Mouse (Mus musculus) mature B cell (primary cell): Measurements from ENCODE around the gene Abl1.

ENCODE experiments used
- in situ Hi-C: fragments of 300-500 bp; cut with MboI; formaldehyde crosslinking; loops from 2 replicates; pipeline ENCODE4 v1.14.3; 2019

The Abl1 gene

DNA sequence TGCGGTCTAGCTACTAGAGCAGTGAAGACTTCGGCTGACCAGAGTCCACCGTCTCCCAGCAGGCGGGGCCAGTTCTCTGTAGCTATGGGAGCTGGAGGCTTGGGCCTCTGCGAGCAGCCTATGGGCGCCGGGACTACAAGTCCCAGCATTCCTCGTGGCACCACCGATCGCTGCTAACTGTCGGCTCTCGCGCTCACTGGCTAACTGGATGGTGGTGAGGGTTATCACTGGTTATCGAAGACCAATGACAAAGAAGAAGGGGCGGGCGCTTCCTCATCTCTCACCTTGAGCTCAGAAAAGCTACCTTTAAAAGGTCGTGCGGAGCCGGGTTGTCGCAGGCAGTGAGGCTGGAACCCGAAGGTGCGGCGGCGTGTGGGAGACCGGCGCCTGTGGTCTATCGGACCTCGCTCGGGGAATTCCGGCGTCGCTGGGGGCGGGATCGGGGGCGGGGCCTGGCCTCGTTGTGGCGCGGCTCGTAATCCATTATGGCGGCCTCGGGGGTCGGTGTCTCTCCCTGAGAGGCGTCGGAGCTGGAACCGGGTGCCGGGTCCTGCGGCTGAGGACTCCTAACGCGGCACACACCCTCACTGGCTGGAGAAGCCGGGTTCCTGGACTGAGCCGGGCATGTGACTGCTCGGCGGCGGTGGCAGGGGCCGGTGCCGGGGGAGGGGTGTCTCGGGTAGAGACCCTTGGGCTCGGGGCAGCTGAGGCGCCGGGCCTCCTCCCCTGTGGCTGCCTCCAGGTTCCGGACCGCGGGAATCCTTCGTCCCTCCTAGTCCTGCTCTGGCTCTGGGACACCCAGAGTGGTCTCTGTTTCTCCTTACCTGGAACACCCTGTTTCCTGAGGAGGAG lies at the start of gene Abl1:
Gene Abl1 (plus strand): TSS at position 303 of the 852 bp plus-strand sequence.
- in situ Hi-C loops = loop anchor here (10.0 kb wide), 1 partner anchor 97 kb away; no protein-coding TSS in a partner anchor

DNA sequence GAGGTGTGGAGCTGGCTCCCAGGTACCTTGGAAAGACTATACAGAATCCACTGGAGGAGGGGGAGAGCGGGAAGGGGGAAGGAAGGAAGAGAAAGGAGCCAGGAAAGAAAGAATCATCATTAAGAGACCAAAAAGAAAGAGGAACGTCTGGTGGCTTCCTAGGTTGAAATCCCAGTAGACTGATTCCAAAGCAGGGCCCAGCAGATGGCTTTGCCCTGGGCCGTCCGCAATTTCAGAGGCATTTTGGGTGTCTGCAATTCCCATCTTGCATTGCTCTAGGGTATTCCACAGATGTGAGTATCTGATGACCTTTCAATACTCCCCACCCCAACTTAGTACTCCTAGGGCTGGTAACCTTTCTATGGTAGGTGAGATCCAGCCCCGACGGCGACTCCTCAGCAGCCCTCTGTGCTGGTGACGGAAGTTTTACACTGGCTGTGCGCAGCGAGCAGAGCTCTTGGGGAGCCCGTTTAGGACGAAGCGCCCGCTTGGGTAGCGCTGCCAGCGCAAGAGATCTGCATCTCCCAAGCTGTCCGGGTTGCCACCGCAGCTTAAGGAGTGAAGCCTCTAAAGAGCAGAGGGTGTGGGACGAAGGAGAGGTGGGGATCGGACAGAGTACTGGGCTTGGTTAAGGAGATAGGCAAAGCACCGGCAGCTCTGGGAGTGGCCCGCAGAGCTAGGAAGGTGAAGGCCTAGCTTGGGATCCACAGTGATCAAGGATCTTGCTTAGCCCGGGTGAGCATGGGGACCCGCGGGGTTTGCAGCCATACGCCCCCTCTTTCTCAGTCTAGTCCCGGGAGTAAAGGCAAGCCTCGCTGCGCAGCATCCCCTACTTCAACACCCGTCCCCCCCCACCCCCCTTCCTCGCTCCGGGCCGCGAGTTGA lies 49.4 kb upstream of the Abl1 start:
- in situ Hi-C loops = no loop called here

DNA sequence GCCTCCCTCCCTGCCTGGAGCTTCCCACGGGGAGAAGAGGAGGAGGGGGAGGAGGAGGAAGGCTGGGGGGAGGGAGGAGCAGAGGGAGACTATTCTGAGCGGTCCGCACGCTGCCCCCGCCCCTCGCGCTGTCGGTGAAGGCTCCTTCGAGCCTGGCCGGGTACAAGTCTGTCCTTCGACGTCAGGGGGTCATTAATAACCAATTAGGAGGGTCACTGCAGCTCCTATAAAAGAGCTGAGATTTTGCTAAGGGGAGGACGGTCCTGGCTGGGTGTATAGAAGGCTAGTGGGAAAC lies 48.8 kb upstream of the Abl1 start:
- in situ Hi-C loops = no loop called here

DNA sequence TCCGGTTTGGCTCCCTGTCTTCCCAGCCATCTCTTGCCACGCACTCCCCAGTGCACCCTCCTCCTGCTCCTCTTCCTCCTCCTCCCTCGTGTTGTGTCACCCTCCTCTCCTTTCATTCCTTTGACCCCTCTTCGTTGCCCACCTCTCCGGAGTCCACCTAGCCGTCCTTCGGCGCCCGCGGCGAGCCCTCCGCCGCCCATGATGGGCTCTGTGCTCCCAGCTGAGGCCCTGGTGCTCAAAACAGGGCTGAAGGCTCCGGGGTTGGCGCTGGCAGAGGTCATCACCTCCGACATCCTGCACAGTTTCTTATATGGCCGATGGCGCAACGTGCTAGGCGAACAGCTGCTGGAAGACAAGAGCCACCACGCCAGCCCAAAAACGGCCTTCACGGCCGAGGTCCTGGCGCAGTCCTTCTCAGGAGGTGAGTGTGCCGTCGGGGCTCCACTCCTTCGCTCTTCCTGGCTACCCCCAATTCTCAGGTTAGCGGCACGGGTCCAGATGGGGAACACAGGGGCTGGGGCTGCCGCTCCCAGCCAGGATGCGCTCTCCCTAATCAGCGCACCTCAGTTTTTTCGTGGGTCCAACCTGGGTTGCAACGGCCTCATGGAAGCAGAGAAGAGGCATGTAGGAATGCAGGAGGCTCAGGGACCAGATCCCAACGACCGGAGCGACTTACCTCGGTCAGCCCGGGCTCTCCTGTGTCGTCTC lies 48.1 kb upstream of the Abl1 start, which contains the start of gene Prdm12:
Gene Prdm12 (plus strand): TSS at position 137 of the 708 bp plus-strand sequence.
- in situ Hi-C loops = no loop called here

DNA sequence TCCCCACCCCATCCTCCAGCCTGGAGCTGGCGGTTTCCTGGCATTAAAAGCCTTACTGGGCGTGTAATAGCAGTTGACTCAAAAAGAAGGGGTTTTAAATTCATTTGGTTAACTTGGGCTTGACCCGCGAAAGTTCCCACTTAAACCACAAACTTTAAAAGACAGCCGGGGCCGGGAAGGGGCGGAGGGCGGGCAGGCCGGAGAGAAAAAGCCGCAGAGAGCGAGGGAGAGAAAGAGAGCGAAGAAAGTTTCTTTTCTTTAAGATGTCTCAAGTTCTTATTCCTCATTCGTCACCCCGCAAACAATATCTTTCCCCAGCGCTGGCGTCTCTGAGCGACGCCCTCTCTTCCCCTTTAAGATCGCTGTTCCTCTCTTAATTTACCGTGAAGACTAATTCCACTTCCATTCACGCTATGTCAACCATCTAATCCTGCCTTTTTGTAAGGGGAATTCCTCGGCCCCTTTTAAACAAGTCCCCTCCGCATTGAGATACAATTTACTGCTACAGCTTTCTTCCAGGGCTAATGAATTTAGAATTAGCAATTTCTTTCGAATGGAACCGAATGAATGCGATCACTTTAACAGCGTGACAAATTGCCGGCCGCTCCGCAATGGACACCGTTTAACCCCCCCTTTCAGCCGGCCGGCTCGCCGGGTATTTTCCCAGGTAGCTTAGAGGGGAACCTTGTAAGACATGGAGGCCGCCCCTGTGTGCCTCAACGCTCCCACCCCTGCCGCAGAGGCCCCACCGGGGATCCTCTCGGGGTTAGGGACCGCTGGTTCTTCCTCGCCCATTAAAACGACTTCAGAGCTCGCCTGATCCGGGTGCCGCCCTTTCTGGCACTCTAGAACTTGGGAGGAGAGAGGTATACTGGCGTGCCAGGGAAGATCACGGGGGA lies 47.3 kb upstream of the Abl1 start:
- in situ Hi-C loops = no loop called here

DNA sequence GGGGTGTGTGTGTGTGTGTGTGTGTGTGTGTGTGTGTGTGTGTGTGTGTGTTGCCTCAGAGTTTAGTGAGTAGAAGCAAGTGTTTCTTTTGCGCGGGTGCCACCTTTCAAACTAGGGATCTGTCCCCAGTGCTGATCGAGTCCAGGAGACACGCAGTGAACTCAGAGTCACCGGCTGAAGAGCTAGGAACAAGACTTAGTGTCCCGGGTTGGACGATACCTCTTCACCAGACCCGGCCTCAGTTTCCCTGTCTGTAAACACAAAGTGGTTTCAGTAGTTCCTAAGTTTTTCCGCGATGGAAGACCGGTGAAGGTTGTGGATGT lies 46.7 kb upstream of the Abl1 start:
- in situ Hi-C loops = no loop called here

DNA sequence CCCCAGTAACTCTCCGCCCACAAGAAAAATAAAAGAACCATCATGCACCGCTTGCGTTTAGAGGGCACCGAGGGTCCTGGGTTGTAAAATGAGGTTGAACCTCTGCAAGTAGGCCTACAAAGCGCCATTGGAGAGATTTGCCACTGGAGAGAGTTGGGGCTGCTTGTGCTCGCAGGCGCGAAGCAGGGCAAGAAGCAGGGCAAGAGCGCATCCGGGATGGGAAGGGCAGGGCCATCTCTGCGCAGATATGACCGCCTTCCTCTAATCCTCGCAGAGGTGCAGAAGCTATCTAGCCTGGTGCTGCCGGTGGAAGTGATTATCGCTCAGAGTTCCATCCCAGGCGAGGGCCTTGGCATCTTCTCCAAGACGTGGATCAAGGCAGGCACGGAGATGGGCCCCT lies 46.2 kb upstream of the Abl1 start:
- in situ Hi-C loops = no loop called here

DNA sequence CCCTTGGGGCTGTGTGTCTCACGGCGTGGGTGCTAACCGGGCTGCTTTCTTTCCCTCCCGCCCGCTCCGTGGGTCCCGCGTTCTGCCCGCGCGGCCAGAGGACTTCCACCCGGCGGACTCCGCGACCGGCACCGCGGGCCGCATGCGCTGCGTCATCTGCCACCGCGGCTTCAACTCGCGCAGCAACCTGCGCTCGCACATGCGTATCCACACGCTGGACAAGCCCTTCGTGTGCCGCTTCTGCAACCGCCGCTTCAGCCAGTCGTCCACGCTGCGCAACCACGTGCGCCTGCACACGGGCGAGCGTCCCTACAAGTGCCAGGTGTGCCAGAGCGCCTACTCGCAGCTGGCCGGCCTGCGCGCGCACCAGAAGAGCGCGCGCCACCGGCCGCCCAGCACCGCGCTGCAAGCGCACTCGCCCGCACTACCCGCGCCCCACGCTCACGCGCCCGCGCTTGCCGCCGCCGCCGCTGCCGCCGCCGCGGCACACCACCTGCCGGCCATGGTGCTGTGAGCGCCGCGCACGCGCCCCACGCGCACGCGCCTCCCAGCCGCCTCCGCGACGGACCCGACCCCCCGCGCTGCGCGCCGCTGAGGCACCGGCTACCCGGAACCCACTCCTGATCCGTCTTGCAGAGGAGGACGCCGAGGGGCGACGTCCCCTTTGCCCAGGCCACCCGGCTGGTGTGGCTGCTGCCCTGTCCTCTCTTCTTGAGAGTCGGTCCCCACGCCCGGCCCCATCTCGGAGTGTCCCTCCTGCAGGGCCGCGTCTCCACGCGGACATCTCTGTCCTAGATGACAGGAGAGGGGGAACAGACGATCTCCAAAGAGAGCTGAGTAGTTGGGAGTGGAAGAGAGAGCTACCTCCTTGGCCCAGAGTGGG lies 34.0 kb upstream of the Abl1 start:
- in situ Hi-C loops = no loop called here

DNA sequence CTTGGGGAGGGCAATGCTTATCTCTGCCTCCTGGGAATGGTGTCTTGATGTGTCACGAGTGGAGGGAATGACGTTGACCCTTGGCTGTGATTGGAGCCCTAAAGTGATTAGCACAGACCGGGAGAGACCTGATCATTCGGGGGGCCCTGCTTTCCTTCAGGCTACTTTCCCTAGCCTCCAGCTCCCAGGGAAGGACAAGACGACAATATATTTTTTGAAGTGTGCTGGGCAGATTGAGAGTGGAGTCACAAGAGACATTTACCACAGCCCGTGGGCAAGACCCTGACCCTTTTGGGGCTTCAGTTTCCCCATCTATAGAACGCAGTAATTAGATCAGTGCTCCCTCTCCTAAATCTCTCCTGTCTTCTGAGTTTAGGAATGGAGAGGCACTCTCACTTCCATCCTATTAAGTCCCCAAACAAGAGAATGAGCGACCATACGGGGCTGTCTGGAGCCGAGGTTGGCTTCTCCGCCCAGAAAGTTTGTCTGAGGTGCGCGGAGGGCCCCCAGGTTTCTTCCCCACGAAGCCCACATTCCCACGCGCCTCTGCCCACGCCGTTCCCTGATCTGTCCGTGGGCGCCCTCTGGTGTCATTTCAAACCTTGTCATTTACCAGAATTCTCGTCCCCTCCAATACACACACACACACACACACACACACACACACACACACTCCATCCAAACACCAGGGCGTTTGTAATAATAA lies 33.2 kb upstream of the Abl1 start:
- in situ Hi-C loops = no loop called here

DNA sequence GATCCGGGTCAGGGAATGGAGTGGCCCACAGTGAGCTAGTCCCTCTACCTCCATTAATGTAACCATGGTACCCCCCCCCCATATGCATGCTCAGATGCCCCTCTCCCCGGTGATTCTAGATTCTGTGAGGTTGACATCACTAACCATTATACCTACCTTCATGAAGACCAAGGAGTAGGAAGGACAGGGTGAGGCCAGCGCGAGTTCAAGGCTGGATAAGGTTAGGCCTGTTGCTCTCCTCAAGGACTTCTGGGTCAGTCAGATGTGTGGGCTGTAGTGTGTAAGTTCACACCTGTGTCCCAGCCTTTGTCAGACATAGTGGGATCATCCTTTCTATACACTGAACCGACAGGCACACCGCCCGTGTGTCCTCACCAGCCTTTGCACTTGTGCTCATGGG lies 31.8 kb upstream of the Abl1 start:
- in situ Hi-C loops = no loop called here

DNA sequence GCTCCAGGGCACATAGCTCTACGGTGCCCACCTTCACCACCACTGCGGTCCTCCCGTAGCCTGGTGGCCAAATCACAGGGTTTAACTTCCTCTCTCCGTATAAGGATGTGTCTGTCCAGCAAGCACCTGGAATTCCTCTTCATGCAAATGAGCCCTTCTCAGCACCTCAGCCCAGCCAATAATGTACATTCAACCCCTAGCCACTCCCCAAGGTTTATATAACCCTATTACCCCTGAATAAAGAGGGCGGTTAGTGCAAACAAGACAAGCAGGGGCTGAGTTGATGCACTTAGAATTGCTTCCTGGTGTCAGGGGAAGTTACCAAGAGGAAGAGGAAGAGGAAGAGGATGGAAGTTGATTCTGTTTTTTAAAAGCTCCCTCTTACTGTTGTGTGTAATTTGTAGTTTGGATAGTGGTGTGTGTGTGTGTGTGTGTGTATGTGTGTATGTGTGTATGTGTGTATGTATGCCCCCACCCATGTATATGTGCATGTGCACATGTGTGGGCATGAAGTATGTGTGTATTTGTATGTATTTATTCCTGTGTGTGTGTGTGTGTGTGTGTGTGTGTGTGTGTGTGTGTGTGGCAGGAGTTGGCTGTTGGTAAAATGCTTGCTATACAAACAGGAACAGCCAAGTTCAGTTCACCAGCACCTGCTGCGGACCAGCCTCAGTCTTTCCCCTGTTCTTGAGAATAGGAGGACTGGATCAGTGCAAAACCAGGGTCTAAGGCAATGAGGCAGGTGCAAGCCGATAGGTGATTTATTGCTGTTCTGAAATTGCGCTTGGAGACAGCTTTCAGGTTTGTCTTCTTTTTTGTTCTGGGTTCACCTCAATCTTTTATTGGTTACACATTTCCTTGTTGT lies 25.0 kb upstream of the Abl1 start:
- in situ Hi-C loops = no loop called here

DNA sequence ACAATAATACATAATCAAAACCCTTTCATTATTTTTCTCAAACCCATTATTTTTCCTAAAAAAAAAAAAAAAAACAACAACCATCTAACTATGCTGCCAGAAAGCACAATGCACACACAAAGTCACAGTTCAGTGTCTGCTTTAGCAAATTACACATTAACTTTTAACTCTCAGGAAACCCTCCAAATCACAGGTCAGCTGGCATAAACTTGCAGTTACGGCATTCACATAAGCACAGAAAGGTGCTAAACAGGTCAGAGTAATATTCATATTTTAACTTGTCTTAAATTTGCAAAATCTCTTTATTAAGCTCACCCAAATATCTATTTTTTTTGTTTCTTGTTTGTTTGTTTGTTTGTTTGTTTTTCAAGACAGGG lies 24.4 kb upstream of the Abl1 start:
- in situ Hi-C loops = no loop called here

DNA sequence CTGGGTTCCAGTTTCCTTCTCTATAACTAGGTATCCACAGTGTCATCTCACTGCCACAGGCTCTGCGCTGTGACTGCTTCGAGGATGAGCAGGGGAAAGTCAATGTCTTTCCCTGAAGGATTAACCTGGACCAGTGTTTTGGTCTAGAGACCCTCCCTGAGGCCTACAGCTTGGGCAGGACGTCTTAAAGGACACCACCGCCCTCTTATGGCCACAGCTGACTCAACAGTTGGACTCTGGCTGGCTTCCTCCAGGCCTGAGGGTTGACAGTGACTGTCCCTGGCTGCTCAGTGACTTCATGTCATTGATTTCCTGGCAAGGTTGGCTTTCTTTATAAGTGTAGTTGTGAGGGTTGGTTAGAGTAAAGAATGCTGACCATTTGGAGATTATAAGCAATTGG lies 20.8 kb upstream of the Abl1 start:
- in situ Hi-C loops = no loop called here

DNA sequence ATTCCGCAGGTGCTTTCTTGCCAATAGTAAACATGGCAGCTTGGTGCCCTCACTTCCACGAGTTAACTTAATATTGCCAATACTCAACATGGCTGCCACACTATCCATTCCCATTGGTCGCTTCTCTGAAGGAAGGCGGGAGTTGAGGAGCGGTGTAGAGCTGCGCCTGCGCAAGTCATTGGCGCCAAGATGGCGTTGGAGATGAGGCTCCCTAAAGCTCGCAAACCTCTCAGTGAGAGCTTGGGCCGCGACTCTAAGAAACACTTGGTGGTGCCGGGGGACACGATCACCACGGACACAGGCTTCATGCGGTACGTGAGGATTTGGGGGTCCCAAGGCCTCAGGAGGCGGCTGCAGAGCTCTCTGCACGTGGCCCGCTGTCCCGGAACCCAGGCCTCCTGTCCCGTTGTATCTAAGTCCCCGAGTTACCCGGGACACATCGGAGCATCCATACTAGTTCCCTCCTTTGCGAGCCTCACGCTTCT lies 17.6 kb upstream of the Abl1 start, which contains the start of gene Exosc2:
Gene Exosc2 (plus strand): TSS at position 165 of the 485 bp plus-strand sequence.
- in situ Hi-C loops = no loop called here

DNA sequence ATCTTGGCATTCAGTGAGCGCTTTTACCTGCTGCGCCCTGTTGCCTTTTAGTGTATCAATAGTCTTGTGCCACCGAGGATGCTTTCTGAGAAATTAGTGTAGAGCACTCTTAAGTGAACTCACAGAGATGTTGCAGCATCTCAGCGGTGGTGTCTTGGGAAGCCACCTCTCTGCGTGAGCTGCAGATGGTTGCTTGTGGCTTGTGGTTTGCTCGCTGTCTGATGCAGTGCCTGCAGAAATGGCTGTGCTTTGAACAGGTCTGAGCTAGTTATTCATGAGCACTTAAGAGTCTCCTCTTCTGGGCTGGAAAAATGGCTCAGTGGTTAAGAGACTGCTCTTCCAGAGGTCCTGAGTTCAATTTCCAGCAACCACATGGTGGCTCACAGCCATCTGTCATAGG lies 9.5 kb upstream of the Abl1 start:
- in situ Hi-C loops = no loop called here

DNA sequence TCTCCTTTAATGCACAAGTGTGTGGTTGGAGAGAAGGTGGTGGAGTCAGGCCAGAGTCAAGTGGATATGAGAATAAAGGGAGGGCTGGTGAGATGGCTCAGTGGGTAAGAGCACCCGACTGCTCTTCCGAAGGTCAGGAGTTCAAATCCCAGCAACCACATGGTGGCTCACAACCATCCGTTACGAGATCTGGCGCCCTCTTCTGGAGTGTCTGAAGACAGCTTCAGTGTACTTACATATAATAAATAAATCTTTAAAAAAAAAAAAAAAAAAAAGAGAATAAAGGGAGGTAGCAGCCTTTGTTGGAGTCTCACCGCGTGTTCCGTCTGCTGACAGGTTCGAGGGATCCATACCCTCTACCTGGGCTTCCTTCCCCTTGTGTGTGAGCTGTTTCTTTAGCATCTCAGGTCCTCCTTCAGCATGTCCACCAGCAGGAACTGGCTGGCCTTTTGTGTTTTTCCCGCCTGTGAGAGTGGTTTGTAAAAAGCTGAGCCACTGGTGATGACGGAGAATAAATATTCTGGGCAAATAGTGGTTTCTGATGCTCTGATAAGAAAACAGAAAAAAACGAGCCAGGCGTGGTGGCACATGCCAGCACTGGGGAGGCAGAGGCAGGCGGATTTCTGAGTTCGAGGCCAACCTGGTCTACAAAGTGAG lies 7.0 kb upstream of the Abl1 start:
- in situ Hi-C loops = loop anchor here (10.0 kb wide), 1 partner anchor 104 kb away; no protein-coding TSS in a partner anchor

DNA sequence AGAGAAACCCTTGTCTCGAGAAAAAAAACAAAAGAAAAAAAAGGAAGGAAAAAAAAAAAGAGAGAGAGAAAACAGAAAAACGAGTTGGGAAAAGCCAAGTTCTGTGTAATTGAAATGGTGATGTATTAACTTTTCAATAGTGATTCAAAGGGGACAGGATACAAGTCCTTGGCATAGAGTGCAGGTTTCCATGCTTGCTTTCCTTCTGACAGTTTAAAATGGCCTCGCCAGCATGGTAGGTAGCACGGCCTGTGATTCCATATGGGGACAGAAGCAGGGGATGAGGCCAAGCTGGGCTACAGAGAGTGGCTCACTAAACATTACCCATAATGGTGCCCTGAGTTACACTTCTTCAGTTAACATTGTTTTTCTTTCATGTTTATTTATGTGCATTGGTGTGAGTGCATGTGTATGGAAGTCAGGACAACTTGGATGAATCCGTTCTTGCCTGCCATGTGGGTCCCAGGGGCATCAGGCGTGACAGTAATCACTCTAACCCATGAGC lies 6.4 kb upstream of the Abl1 start:
- in situ Hi-C loops = loop anchor here (10.0 kb wide), 1 partner anchor 103 kb away; no protein-coding TSS in a partner anchor

DNA sequence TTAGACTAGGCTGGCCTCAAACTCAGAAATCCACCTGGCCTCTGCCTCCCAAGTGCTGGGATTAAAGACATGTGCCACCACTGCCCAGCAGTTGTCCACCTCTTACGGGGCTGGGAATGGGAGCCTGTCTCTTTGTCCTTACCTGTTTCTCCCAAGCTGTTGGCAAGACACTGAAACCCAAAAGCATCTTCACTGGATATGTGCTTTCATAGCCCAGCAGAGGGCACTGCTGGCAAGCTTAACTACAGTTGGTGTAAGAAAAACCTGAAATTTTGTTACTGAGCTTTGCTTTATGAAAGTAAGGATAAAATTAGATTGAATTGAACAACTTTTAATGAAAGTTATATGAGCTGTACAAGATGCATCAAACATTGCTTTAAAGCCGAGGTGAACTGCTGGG lies 4.5 kb upstream of the Abl1 start:
- in situ Hi-C loops = loop anchor here (10.0 kb wide), 1 partner anchor 101 kb away; no protein-coding TSS in a partner anchor
